Mouse (Mus musculus) erythroid progenitor cell, adult 5-6 weeks (primary cell): ENCODE results near the gene Cadps2. TPM values are rescaled to one million over a fixed set of nuclear protein-coding genes. Genes with fewer than 3 reads are reported as not detected.

Source experiments
- ATAC-seq: replicated peaks from 2 replicates; pipeline ENCODE4 v1.8.0; 2016; ENCODE audit warnings: moderate number of reproducible peaks, mild to moderate bottlenecking, moderate TSS enrichment, inconsistent platforms; ENCODE audit not compliant: poor library complexity, low FRiP score, severe bottlenecking
- total RNA-seq, 2 experiments: library from RNA; stranded (forward) in 1 of 2; stranded (reverse) in 1 of 2; fragments of 150-400 nt in 1 of 2; fragments of 186-747, 209-891 nt in 1 of 2; gene quantifications; 2 replicates each; pipeline versions ENCODE4 v1.2.3 to v1.2.4; 2015 to 2017; ENCODE audit warnings: low replicate concordance in 2 of 2

The Cadps2 gene
- total RNA-seq, 2 experiments from 2014 or later: not detected

DNA sequence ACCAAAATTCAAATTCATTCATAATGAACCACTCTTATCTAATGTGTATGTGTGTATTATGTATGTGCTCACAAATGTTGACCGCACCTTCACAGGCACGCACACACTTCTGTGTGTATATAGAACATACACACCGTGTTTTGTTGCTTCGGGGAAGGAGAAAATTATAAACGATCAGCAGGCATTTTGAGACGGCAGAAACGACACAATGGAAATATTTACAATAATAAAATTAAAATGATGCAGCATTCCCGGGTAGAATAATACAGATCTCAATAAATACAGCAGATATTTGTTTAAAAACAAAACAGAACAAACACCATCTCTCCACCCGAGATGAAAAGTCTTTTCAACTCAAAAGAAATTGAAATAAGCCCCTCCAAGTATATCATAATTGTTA, 594.1 kb downstream of the Cadps2 start:
- no peak for ATAC-seq

DNA sequence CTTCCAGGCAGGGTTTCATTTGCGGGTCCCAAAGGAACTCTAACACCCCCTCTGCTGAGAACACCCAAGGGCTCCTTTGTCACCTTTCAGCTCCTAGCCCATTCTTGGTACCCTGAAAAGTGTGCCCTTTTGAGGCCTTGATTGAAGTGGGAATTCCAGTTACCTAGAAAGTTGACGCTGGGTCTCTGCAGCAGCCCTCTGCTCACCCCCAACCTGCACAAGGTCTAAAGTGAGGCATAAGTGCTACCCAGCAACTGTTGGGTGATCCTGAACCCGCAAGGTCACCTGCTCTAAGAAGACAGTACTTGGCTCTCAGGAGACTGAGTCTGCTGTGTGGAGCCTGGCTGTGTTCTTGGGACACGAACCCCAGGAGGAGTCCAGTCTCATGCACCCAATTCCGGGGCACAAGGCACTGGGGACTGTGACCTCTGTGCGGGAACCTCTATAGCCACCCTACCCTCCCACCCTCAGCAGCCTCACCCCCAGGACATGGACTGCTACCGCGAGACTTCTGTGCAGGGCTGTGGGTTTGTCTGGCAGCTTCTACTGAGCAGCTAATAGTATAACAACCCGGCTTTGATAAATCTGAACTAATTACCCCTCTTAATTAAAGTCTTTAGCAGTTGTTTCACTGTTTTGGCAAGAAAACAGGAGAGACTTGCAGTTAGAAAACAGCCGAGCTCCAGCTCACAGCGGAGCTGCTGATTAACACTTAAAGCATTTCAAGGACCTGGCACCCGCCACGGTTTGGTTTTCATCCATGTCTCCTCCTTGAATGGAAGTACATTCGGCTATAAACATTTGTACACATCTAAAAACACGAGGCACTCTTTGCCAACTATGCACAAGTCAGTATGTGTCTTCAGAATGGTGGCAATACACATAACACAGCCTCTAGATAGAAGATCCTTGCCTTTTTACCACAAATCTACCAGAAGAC, 595.1 kb downstream of the Cadps2 start:
- ATAC-seq: no peak

Other genes with a start within 250 kb of the Cadps2 start
- not detected in 2 replicates for gene Rnf133, start 189.1 kb downstream of the Cadps2 start, total RNA-seq (2015; ENCODE audit: low replicate concordance)
- not detected in 2 replicates for gene Rnf133, start 189.1 kb downstream of the Cadps2 start, total RNA-seq (2017; ENCODE audit: low replicate concordance)
- gene Rnf148, start 184.3 kb downstream of the Cadps2 start, total RNA-seq (2015; ENCODE audit: low replicate concordance): not detected in 2 replicates
- not detected in 2 replicates for gene Rnf148, start 184.3 kb downstream of the Cadps2 start, total RNA-seq (2017; ENCODE audit: low replicate concordance)
- gene Tas2r118, start 130.6 kb upstream of the Cadps2 start, total RNA-seq (2015; ENCODE audit: low replicate concordance): not detected in 2 replicates
- gene Tas2r118, start 130.6 kb upstream of the Cadps2 start, total RNA-seq (2017; ENCODE audit: low replicate concordance): not detected in 2 replicates